Mouse (Mus musculus): ENCODE results near the gene Smo.
A peak's percentile ranks its signal among the peaks of the same experiment; 100 is the strongest.

The Smo gene

DNA sequence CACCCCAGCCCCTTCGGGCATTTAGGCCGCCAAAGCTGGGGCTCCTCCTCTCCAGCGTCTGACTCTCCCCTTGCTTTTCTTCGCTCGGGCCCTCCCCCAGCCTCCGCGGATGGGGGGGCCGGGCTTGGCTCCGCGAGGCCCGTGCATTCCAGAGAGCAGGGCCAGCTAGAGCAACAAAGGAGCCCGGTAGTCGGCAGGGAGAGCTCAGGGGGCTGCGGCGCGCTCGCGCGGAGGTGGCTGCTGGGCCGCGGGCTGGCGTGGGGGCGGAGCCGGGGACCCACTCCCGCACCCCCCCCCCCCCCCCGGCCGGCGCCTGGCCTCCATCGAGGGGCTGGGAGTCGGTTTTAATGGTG, at the start of gene Smo:
Gene Smo, plus strand, starts transcription at position 168 of the 353 bp plus-strand sequence.
- peak; percentile 54 for DNase-seq (ENCODE audit: low read depth, low spot score)

DNA sequence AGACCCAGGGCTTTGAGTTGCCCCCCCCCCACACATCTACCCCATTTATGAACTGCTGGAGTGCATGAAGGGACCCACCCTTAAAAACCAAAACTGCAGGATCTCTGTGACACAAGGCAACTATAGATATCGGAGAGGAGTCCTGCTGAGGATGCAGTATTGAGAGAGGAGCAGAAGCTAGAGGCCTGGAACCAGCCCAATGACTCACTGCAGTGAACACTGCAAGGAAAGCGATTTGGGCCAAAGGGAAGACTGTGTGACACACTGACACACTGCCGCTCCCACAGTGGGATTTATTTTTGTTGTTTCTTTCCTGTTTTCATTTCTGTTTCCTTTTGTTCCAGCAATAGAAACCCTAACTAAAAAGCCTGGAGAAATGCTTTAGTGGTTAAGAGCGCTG, 49.4 kb upstream of the Smo start:
- no peak for DNase-seq (ENCODE audit: low read depth, low spot score)

GRCm38 (mm10) chr6:29689458-29689857, 45.8 kb upstream of the Smo start:
- no peak for DNase-seq (ENCODE audit: low read depth, low spot score)

DNA sequence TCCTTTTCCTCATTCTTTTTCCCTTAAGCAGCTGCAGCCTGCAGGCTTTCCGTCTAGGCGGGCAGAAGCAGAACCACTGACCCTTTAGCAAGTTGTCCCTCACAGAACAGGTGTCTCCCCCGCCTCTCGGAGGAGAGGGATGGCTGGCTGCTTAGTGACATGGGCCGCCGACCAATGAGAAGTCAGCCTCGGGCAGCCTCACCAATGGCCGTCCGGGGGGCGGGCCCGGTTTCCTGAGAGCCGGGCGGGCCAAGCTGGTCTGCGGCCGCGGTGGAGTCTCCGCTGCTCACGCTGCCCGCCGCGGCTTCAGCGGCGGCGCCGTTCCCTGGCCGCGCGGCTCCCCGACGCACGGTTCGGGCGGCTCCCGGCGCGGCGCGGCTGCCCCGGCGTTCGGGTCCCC, 41.4 kb upstream of the Smo start, which contains the start of gene Tspan33:
Gene Tspan33, plus strand, starts transcription at position 270 of the 400 bp plus-strand sequence.
- DNase-seq (ENCODE audit: low read depth, low spot score), result peak; percentile 85

GRCm38 (mm10) chr6:29694375-29695289, 40.7 kb upstream of the Smo start:
- no peak for DNase-seq (ENCODE audit: low read depth, low spot score)

- no peak for DNase-seq (ENCODE audit: low read depth, low spot score)
Observed at GRCm38 (mm10) chr6:29695290-29695674, 40.0 kb upstream of the Smo start.

DNA sequence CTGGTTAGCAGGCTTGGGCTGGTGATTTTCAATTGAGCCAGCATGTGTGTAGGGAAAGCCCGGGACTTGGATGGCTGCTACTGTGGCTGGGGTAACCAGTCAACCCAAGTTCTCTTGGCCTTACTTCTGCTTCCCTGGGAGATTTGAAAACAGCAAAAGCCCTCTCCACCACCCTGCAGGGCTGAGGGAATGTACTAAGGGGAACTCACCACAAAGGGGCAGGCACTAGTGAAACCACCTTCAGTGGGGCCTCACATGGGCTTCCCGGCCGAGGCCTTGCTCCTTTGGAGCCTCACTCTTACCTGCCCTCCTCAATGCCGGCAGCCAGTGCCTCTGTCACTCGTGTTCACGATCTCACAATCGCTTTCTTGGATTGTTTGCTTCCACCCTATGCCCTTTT, 39.3 kb upstream of the Smo start:
- no peak for DNase-seq (ENCODE audit: low read depth, low spot score)

- DNase-seq (ENCODE audit: low read depth, low spot score), result no peak
Observed at GRCm38 (mm10) chr6:29697139-29697538, 38.2 kb upstream of the Smo start.

- DNase-seq (ENCODE audit: low read depth, low spot score), result no peak
Observed at GRCm38 (mm10) chr6:29697548-29697947, 37.8 kb upstream of the Smo start.

DNA sequence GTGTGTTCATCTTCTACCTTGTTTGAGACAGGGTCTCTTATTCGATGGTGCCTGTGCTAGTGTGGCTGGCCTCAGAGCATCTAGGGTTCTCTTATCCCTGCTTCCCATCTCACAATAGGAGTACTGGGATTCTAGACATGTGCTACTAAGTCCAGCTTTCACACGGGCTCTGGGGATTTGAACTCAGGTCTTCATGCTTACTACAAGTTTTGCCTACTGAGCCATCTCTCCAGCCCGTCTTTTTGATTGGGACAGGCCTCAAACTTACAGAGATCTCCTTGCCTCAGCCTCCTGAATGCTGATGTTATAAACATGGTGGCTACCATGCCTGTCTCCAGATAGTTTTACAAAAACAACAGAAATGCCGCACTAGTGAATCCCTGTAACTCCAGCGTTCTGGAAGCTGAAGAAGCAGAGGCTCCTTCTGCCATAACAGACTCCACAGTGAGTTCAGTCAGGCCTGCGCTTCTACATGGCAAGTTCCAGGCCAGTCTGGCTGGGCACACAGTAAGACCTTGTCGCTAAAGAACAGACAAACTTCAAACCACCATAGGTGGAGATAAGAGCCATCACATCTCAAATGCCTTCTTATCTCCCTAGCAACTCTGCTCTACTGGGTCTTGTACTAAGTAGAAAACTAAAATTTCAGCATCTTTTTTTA, 36.1 kb upstream of the Smo start:
- DNase-seq (ENCODE audit: low read depth, low spot score), result no peak

DNA sequence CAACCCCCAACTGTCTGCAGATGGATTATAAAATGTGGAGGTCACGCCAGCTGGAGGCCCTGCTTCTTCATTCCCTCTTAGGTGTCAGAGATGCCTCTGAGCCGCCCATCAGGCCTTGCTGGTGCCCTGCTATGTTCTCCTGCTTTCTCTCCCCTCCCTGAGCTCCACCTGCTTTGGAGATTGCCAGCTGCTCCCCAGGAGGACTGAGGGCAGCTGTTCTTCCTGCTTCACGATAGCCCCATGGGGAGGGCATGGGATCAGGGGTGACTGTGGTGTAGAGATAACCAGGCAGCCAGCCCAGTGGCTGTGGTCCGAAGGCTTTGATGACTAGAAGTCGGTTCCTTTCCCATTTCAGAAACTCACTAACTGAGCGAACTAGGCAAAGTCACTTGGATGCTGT, 34.3 kb upstream of the Smo start:
- DNase-seq (ENCODE audit: low read depth, low spot score), result no peak

DNA sequence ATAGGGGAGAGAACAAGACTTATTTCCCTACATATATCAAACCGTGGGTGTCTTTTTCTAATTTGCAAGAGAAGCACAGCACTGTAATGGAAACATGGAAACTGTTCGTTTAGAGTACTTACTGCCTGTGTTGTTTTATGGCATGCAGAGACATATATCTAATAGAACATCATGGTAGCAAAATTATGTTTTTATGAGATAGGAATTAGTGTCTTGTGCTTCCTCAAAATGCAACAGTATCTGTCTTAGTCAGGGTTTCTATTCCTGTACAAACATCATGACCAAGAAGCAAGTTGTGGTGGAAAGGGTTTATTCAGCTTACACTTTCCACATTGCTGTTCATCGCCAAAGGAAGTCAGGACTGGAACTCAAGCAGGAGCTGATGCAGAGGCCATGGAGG, 33.2 kb upstream of the Smo start:
- DNase-seq (ENCODE audit: low read depth, low spot score), result no peak

DNA sequence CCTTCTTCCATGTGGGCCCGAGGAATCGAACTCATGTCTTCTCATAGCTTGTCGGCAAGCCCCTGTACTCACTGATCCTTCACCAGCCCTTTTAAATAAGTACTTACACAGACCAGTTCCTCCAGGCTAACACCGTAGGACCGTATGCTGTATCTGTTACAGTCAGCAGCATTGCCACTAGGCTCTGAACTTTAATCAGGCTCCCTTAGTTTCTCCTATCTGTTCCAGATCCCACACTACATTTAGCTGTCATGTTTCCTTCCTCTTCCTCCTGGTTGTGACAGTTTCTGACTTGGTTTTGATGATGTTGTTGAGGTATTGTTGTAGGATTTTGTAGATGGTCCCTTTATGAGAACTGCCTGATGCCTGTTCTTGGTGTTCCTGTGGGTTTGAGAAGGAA, 31.2 kb upstream of the Smo start:
- DNase-seq (ENCODE audit: low read depth, low spot score), result no peak

DNA sequence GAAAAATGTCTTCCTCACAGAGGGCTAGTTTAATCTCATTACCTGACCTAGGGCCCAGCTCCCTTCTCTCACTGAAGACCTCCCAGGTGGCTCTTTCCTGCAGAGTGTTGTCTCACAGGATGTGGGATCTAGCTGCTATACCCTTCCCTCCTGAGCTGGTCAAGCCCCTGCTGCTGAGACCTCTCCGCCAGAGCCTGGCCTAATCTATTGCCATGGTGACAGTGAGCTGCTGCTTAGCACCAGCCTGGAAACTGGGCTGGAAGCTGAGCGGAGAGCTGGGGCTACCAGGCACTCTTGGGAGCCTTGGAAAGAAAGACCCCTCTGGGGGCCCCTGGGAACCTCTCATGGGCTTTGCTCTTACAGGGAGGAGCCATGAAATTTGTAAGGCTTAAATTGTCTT, 27.4 kb upstream of the Smo start:
- DNase-seq (ENCODE audit: low read depth, low spot score), result no peak

GRCm38 (mm10) chr6:29711318-29711717, 24.0 kb upstream of the Smo start:
- no peak for DNase-seq (ENCODE audit: low read depth, low spot score)

DNA sequence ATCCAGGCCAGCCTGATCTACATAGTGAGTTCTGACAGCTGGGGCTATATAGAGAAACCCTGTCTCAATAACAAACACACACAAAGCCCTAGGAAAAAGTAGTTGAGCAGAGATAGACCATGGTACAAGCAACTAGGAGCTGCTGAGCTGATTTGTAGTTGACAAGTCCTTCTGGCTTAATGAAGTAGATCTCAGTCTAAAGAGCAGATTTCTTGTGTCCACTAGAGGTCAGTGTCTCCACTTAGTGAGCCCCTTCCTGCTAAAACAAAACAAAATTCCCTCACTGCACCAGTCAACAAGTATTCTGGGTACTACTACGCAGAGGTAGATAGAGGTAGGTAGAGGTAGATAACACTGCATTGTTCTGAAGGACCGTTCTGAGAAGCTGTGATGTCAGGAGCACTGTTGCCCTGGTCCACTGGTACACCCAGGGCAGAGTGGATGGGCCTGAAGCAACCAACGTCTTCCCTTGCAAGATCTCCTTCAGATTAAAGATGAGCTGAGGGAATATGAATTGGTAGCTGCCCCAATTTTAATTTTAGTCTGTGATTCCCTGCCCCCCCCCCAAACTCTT, 23.2 kb upstream of the Smo start:
- DNase-seq (ENCODE audit: low read depth, low spot score), result peak; percentile 72

DNA sequence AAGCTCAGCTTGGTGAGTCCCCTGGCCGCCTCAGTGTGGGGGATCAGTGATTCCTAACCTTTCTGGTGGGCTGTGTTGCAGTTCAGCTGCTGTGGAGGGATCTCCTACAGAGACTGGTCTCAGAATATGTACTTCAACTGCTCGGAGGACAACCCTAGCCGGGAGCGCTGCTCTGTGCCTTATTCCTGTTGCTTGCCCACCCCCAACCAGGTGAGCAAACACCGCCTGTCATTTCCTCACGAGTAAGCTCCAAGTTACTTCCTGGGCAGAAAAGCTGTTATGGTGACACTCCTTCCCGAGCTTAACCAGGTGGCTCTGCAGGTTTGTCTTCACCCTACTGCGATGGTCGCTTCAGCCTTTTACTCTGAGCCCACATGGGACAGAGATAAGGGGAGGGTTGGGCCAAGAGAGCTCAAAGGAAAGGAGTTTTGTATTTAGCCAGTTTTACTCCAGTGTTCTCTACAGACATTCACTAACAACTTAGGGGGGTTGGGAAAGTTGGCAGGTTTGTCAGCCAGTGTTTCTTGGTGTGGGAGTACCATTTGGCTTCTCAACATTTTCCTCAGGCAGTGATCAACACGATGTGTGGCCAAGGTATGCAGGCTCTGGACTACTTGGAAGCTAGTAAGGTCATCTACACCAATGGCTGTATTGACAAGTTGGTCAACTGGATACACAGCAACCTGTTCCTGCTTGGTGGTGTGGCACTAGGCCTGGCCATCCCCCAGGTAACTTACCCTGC, 18.5 kb upstream of the Smo start:
- no peak for DNase-seq (ENCODE audit: low read depth, low spot score)

DNA sequence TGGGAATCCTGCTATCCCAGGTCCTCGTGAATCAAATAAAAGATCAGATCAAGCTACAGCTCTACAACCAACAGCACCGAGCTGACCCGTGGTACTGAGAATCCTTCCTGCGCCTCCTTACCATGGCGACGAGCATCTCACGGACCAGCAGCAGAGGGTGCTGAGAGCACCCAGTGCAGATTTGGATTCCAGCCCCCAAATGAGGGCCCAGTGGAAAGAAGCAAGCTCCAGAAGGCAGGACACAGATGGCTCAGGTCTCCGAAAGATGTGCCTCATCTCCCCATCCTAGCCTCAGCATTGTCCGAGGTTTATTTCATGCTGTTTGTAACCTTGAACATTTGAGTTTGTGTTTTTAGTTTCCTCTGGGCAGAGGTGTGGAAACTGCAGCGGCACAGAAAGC, 17.8 kb upstream of the Smo start:
- no peak for DNase-seq (ENCODE audit: low read depth, low spot score)

DNA sequence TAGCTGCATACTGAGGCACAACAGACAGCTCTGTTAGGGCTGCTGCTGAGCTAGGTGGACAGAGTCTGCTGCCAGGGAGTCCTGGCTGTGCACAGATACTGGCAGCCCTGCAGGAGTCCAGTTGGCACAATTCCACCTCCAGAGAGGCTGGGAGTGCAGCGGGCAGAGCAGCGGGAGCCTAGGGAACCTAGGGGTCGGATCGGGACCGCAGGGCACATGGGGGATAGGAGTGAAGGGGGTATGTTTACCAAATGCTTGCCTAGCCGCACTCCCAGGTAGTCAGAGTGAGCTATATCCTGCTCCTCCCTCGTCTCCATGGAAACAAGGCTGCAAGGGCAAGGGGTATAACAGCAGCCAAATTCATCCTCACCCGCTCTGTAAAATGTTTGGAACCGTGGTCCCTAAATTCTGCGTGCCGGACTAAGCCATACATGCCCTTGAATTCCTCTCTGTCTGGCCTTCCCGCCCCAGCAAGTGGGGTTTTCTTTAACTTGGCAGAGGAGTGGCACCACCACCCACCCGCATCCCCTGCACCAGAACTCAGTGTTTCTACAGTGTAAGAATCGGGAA, 17.3 kb upstream of the Smo start:
- no peak for DNase-seq (ENCODE audit: low read depth, low spot score)

DNA sequence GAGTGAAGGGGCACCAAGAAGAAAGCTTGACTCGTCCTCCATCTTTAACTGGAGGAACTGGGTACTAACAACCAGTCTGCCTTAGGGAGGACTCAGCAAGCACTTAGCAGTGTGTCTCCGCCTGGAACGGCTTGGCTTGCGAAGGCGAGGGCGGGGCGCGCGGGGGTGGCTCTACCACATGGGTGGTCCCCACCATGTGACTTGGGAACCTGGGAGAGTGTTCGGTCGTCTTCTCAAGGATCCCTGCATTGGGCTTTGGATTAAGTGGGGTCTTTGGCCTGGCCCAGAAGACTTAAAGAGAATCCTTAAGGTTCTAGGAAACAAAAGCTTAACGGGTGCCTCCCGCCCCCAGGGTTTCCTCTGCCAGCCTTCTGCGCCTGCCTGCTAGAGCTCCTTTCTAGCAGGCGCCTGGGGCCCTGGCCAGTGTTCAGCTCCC, 16.4 kb upstream of the Smo start:
- peak; percentile 14 for DNase-seq (ENCODE audit: low read depth, low spot score)

DNA sequence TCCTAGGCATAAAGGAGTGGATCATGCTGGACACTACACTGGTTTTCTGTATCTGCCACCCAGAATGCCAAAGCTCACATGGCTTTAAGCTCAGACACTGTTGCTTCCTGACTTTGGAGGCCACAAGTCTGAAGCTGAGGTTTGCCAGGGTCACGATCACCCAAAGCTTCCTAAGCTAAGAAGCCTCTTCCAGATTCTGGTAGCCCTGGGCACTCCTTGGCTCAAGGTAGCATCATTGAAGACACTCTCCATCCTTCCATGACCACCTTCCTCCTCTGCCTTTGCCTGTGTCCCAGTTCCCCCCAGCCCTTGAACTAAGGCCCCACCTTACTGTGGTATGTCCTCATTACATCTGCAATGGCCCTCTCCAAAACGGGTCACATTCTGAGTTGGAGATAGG, 13.4 kb upstream of the Smo start:
- no peak for DNase-seq (ENCODE audit: low read depth, low spot score)

Measured in CD4-positive, CD25-positive, alpha-beta regulatory T cell, adult 2 months (primary cell).